In the genomic region with DNA sequence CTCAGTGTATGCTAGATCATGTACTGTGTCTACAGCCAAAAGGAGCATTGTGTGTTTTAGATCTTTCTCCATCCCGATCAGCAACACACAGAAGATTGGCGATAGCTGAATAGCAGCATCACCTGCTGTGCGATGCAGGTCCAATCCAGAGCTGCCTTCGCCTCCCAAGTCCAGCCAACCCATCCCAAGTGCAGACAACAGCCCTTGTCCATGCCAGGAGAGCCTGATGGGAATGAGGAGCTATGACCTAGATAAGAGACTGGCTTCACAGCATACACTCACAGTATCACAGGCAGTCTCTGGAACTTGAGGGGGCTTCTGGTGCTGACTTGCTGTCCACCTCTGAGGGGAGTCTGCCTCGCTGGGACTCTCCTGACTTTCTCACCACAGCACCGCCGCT, we compare ENCODE assay signal across 21 mouse cellular contexts. TPM values are rescaled to one million over a fixed set of nuclear protein-coding genes. Genes with fewer than 3 reads are reported as not detected.
DNase-seq lines count a peak whose midpoint lies in the region; ATAC-seq and TF ChIP-seq lines count a peak whose summit lies in the region.
"Had no signal": no experiment of that assay in that cellular context is flagged by ENCODE, and none has a peak within 500 bp of the region (broad histone marks: within the 10 kb centered on the region; RNA-seq: fewer than 3 reads in every experiment).

No protein-coding gene starts in this region.

- no peaks in the 10 kb centered on the region for H3K79me2 ChIP-seq in liver, adult 2 months (ENCODE audit: control insufficient read depth, insufficient read depth, low read length)

- no peak overlapping the region for H3K4me3 ChIP-seq in gastrocnemius, adult 2 months
- H3K4me3 ChIP-seq in liver, adult 2 months (ENCODE audit: insufficient read depth, low read depth, low read length) = no peak overlapping the region
- no peak overlapping the region for H3K4me3 ChIP-seq in liver, embryonic 12.5 days
- no peak overlapping the region for H3K4me3 ChIP-seq in heart, embryonic 14.5 days (ENCODE audit: control insufficient read depth in 1 of 2, insufficient read depth in 1 of 2, low read depth in 1 of 2, low read length in 2 of 2)
- H3K4me3 ChIP-seq: erythroblast, embryonic 14.5 days; midbrain, embryonic 12.5 days; myocyte; neural tube, embryonic 15.5 days had no signal

- no peaks in the 10 kb centered on the region for H3K27me3 ChIP-seq in liver, adult 2 months (ENCODE audit: control insufficient read depth, insufficient read depth, low read length)
- peaks cover 28% of the 10 kb centered on the region for H3K27me3 ChIP-seq in liver, embryonic 12.5 days (replicated peaks)
- H3K27me3 ChIP-seq in heart, embryonic 14.5 days (ENCODE audit: control insufficient read depth, insufficient read depth, low read length) = no peaks in the 10 kb centered on the region
- H3K27me3 ChIP-seq: midbrain, embryonic 12.5 days; neural tube, embryonic 15.5 days; Patski had no signal

- WGBS in liver, adult 2 months = 85% methylated on average over 7 of the region's 7 CpGs
- WGBS in liver, embryonic 12.5 days (ENCODE audit: insufficient replicate concordance) = 72% methylated on average over 7 of the region's 7 CpGs
- WGBS in heart, embryonic 14.5 days = 54% methylated on average over 7 of the region's 7 CpGs

- H3K9ac ChIP-seq in liver, adult 2 months (ENCODE audit: low read depth, low read length) = no peak overlapping the region
- H3K9ac ChIP-seq in liver, embryonic 12.5 days = no peak overlapping the region
- H3K9ac ChIP-seq in heart, embryonic 14.5 days (ENCODE audit: low read length) = peak overlapping the region; percentile 28
- H3K9ac ChIP-seq: liver, postnatal 0 days; midbrain, embryonic 12.5 days; neural tube, embryonic 15.5 days had no signal

- intact Hi-C loops in gastrocnemius, adult 2 months (cut with DNase I) = no loop called here

- H3K9me3 ChIP-seq in liver, embryonic 12.5 days (replicated peaks) = 0 out of 2 replicates have a peak, but pooled peaks cover 7% of the 10 kb centered on the region
- H3K9me3 ChIP-seq in heart, embryonic 14.5 days (ENCODE audit: control insufficient read depth, low read length) = peaks cover 6% of the 10 kb centered on the region
- H3K9me3 ChIP-seq: neural tube, embryonic 15.5 days had no signal

- no peak for ATAC-seq in liver, embryonic 12.5 days
- no peak for ATAC-seq in heart, embryonic 14.5 days (ENCODE audit: insufficient number of reproducible peaks, insufficient read depth, low FRiP score, low read depth)
- ATAC-seq: activated CD4-positive, CD25-positive, alpha-beta regulatory T cell, adult 4 months; forebrain, embryonic 16.5 days; inflammation-experienced regulatory T-cells, adult 6 months; liver, postnatal 0 days; Patski had no signal

- no peak for TF ChIP-seq POLR2A in liver, adult 2 months (IDR thresholded peaks at IDR 0.05; ENCODE audit: extremely low read depth, insufficient read depth, low read length)

- H3K4me1 ChIP-seq in liver, adult 2 months (ENCODE audit: control insufficient read depth, insufficient read depth, low read length) = peaks cover 3% of the 10 kb centered on the region; the same call in 1 of the 2 replicates
- H3K4me1 ChIP-seq in liver, embryonic 12.5 days = peaks cover 17% of the 10 kb centered on the region
- H3K4me1 ChIP-seq in heart, embryonic 14.5 days (ENCODE audit: control insufficient read depth in 2 of 2, insufficient read depth in 2 of 2, low read length in 2 of 2) = peaks cover 31 to 32% of the 10 kb centered on the region in 2 experiments

- H3K36me3 ChIP-seq in liver, adult 2 months (ENCODE audit: control insufficient read depth, insufficient read depth, low read length) = no peaks in the 10 kb centered on the region
- H3K36me3 ChIP-seq in liver, embryonic 12.5 days = no peaks in the 10 kb centered on the region
- H3K36me3 ChIP-seq in heart, embryonic 14.5 days (ENCODE audit: control insufficient read depth, insufficient read depth, low read length) = no peaks in the 10 kb centered on the region
- H3K36me3 ChIP-seq: midbrain, embryonic 12.5 days; neural tube, embryonic 15.5 days had no signal

- H3K27ac ChIP-seq in gastrocnemius, adult 2 months = peak overlapping the region; percentile 57
- H3K27ac ChIP-seq in liver, adult 2 months (replicated peaks; ENCODE audit: insufficient read depth, low read depth, low read length) = peak overlapping the region; percentile 50
- no peak overlapping the region for H3K27ac ChIP-seq in liver, embryonic 12.5 days
- peak overlapping the region; percentile 80 to 81 for H3K27ac ChIP-seq in heart, embryonic 14.5 days (replicated peaks in 1 of 2; ENCODE audit: control insufficient read depth in 1 of 2, insufficient read depth in 1 of 2, low read depth in 2 of 2, low read length in 2 of 2)
- H3K27ac ChIP-seq: midbrain, embryonic 12.5 days; neural tube, embryonic 15.5 days had no signal

- no peak overlapping the region for H3K4me2 ChIP-seq in liver, embryonic 12.5 days
- no peak overlapping the region for H3K4me2 ChIP-seq in heart, embryonic 14.5 days (ENCODE audit: low read length)
- H3K4me2 ChIP-seq: midbrain, embryonic 12.5 days; neural tube, embryonic 15.5 days had no signal

- no peak for DNase-seq in gastrocnemius, adult 2 months
- DNase-seq in gastrocnemius, adult 18-20 months (ENCODE audit: low spot score) = no peak
- no peak for DNase-seq in liver, adult 2 months (ENCODE audit: extremely low read depth, low read depth, low spot score)
- peak; percentile 24 for DNase-seq in retina, embryonic 14.5 days (ENCODE audit: low spot score)
- DNase-seq in adipocyte (ENCODE audit: low spot score) = no peak
- DNase-seq: adrenal gland, postnatal 36 days; gastrocnemius, postnatal 14 days; kidney, adult 8-10 months; layer of hippocampus, adult 9-11 months; liver, postnatal 0 days; right cerebral cortex, adult 18-20 months had no signal

- TF ChIP-seq CTCF in gastrocnemius, adult 2 months (IDR thresholded peaks at IDR 0.05) = no peak
- TF ChIP-seq CTCF in liver, adult 2 months (IDR thresholded peaks at IDR 0.05; ENCODE audit: low read depth, low read length) = no peak

RNA-seq across cellular contexts. Expression of a gene that starts 30.1 kb away (rescaled TPM):
- total RNA-seq in gastrocnemius, adult 2 months (2021) = 1 to 10 TPM; 6.6 to 8.9 TPM
- total RNA-seq in gastrocnemius, adult 18-20 months (2021) = 1 to 10 TPM; 5.5 to 5.8 TPM
- total RNA-seq in liver, adult 2 months (2014; rRNA removed) = 10.4 and 12.2 TPM in 2 replicates
- 4.6 TPM in 2 replicates for polyA plus RNA-seq in liver, adult 2 months (2012; rRNA removed)
- polyA plus RNA-seq in liver, embryonic 12.5 days (2016; fragmentation: Nextera tagmentation; extraction: Ambion mirVana) = 2.9 and 3.2 TPM in 2 replicates
- 13.4 and 15.4 TPM in 2 replicates for polyA plus RNA-seq in heart, embryonic 14.5 days (2014; fragmentation: Nextera tagmentation; extraction: Ambion mirVana)
- polyA plus RNA-seq: erythroblast, embryonic 14.5 days had no signal
